Mouse (Mus musculus): Measurements from ENCODE around the gene Pts. TPM values are rescaled to one million over a fixed set of nuclear protein-coding genes. Genes with fewer than 3 reads are reported as not detected.

Gene Pts
- polyA plus RNA-seq, 1 experiment: 34.3 TPM

DNA sequence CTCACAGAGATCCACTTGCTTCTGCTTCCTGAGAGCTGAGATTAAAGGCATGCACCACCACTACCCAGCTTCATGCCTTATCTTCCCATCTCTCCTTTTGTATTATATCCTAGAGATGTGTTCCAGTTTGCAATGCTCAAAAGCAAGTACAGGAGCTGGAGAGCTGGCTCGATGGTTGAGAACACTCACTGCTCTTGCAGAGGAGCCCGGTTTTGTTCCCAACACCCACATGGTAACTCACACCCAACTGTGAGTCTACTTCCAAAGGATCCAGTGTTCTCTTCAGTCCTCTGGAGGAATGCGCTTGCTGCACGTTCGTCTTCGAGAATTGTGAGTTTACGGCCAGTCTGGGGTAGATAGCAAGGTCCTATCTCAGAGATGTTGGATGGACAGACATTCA is 53.2 kb downstream of the Pts start:
- Histone ChIP-seq H3K36me3 (ENCODE audit: control insufficient read depth, insufficient read depth, low read length, poor library complexity, severe bottlenecking) (no peaks in the 10 kb centered on the region), H3K27ac (ENCODE audit: insufficient read depth, low read length) (no peak overlapping the region), H3K4me3 (ENCODE audit: low read depth, low read length) (no peak overlapping the region), H3K4me1 (ENCODE audit: control insufficient read depth, insufficient read depth, low read length) (peaks cover 3% of the 10 kb centered on the region), H3K9me3 (replicated peaks; ENCODE audit: control insufficient read depth, insufficient read depth, low read length, poor library complexity, severe bottlenecking) (no peaks in the 10 kb centered on the region), H3K27me3 (ENCODE audit: control insufficient read depth, insufficient read depth, low read length, poor library complexity, severe bottlenecking) (no peaks in the 10 kb centered on the region), H3K9ac (ENCODE audit: low read depth, poor library complexity, severe bottlenecking) (no peak overlapping the region)
- TF ChIP-seq EP300 (IDR thresholded peaks at IDR 0.05; ENCODE audit: insufficient read depth, low read depth, low read length) (no peak), CTCF (IDR thresholded peaks at IDR 0.05; ENCODE audit: low read depth, low read length) (no peak), POLR2A (IDR thresholded peaks at IDR 0.05; ENCODE audit: insufficient read depth, low read length) (no peak)

Other genes starting within 250 kb of the Pts start
- 1,723 and 1,787 TPM in 2 replicates for gene Rpl10-ps3, start 183.8 kb downstream of the Pts start, polyA plus RNA-seq (2011; ENCODE audit: insufficient read depth, insufficient read length, low read depth, missing spikeins)
- gene Plet1, start 34.2 kb downstream of the Pts start, polyA plus RNA-seq (2011; ENCODE audit: insufficient read depth, insufficient read length, low read depth, missing spikeins): 22.7 and 30.9 TPM in 2 replicates
- gene Il18, start 26.1 kb upstream of the Pts start, polyA plus RNA-seq (2011; ENCODE audit: insufficient read depth, insufficient read length, low read depth, missing spikeins): 1.2 and 2.1 TPM in 2 replicates
- gene Bco2, start 26.5 kb upstream of the Pts start, polyA plus RNA-seq (2011; ENCODE audit: insufficient read depth, insufficient read length, low read depth, missing spikeins): not detected in 2 replicates
- not detected in 2 replicates for gene Tex12, start 32.6 kb upstream of the Pts start, polyA plus RNA-seq (2011; ENCODE audit: insufficient read depth, insufficient read length, low read depth, missing spikeins)
- gene Sdhd, start 75.1 kb upstream of the Pts start, polyA plus RNA-seq (2011; ENCODE audit: insufficient read depth, insufficient read length, low read depth, missing spikeins): 145 and 156 TPM in 2 replicates
- gene Timm8b, start 75.2 kb upstream of the Pts start, polyA plus RNA-seq (2011; ENCODE audit: insufficient read depth, insufficient read length, low read depth, missing spikeins): 119 and 145 TPM in 2 replicates
- gene Pih1d2, start 88.6 kb upstream of the Pts start, polyA plus RNA-seq (2011; ENCODE audit: insufficient read depth, insufficient read length, low read depth, missing spikeins): 5.6 and 7.3 TPM in 2 replicates
- 40.4 and 46.9 TPM in 2 replicates for gene Nkapd1, start 88.7 kb upstream of the Pts start, polyA plus RNA-seq (2011; ENCODE audit: insufficient read depth, insufficient read length, low read depth, missing spikeins)
- gene Dlat, start 131.1 kb upstream of the Pts start, polyA plus RNA-seq (2011; ENCODE audit: insufficient read depth, insufficient read length, low read depth, missing spikeins): 68.3 and 68.4 TPM in 2 replicates
- 10.1 and 11.1 TPM in 2 replicates for gene Dixdc1, start 210.8 kb upstream of the Pts start, polyA plus RNA-seq (2011; ENCODE audit: insufficient read depth, insufficient read length, low read depth, missing spikeins)
- gene 2310030G06Rik, start 217.8 kb upstream of the Pts start, polyA plus RNA-seq (2011; ENCODE audit: insufficient read depth, insufficient read length, low read depth, missing spikeins): 23.7 and 31.2 TPM in 2 replicates
- gene Cryab, start 222.6 kb upstream of the Pts start, polyA plus RNA-seq (2011; ENCODE audit: insufficient read depth, insufficient read length, low read depth, missing spikeins): 125 and 126 TPM in 2 replicates
- gene Hspb2, start 223.6 kb upstream of the Pts start, polyA plus RNA-seq (2011; ENCODE audit: insufficient read depth, insufficient read length, low read depth, missing spikeins): 22.3 and 22.7 TPM in 2 replicates
- 8.5 and 9.0 TPM in 2 replicates for gene Fdxacb1, start 239.5 kb upstream of the Pts start, polyA plus RNA-seq (2011; ENCODE audit: insufficient read depth, insufficient read length, low read depth, missing spikeins)
- gene Alg9, start 246.3 kb upstream of the Pts start, polyA plus RNA-seq (2011; ENCODE audit: insufficient read depth, insufficient read length, low read depth, missing spikeins): 23.5 and 30.3 TPM in 2 replicates
- 12.4 and 13.1 TPM in 2 replicates for gene 1110032A03Rik, start 246.8 kb upstream of the Pts start, polyA plus RNA-seq (2011; ENCODE audit: insufficient read depth, insufficient read length, low read depth, missing spikeins)